Mouse (Mus musculus): ENCODE data around the gene Nup85. TPM values are rescaled to one million over a fixed set of nuclear protein-coding genes. Genes with fewer than 3 reads are reported as not detected.
"Not testable (repeated sequence)": the region's sequence is repeated elsewhere in the genome, so short reads cannot be mapped to it uniquely, and the experiment has no call there.

The Nup85 gene
- total RNA-seq (2022): 10 to 100 TPM; 46.5 to 61.0 (median 53.9) TPM

GRCm38 (mm10) chr11:115564064-115564809 is at the start of gene Nup85:
TSS of gene Nup85 (plus strand) at chr11:115564434.
- peak; percentile 94 for DNase-seq

GRCm38 (mm10) chr11:115515021-115515420 is 49.2 kb upstream of the Nup85 start:
- DNase-seq: no peak

- no peak for DNase-seq
These were observed 47.3 kb upstream of the Nup85 start for GRCm38 (mm10) chr11:115516942-115517341.

- no peak for DNase-seq
These were observed 45.5 kb upstream of the Nup85 start for GRCm38 (mm10) chr11:115518693-115519092.

- no peak for DNase-seq
These were observed 44.7 kb upstream of the Nup85 start for GRCm38 (mm10) chr11:115519581-115519980.

- DNase-seq: no peak
These were observed 44.0 kb upstream of the Nup85 start for GRCm38 (mm10) chr11:115520218-115520617.

GRCm38 (mm10) chr11:115521080-115521479 is 43.2 kb upstream of the Nup85 start:
- no peak for DNase-seq

GRCm38 (mm10) chr11:115522238-115522637 is 42.0 kb upstream of the Nup85 start:
- DNase-seq: no peak

- no peak for DNase-seq
These were observed 41.5 kb upstream of the Nup85 start for GRCm38 (mm10) chr11:115522703-115523102.

- not testable (repeated sequence) for DNase-seq
These were observed 37.8 kb upstream of the Nup85 start for GRCm38 (mm10) chr11:115526446-115526845.

GRCm38 (mm10) chr11:115534759-115535371 is 29.4 kb upstream of the Nup85 start:
- DNase-seq: no peak

- peak; percentile 41 for DNase-seq
These were observed 28.7 kb upstream of the Nup85 start for GRCm38 (mm10) chr11:115535401-115536037.

GRCm38 (mm10) chr11:115536038-115536681 is 28.1 kb upstream of the Nup85 start, which contains the start of gene Sumo2:
TSS of gene Sumo2 (minus strand) at chr11:115536276.
- DNase-seq: peak; percentile 97

GRCm38 (mm10) chr11:115536856-115537568 is 27.2 kb upstream of the Nup85 start:
- DNase-seq: no peak

- DNase-seq: no peak
These were observed 26.2 kb upstream of the Nup85 start for GRCm38 (mm10) chr11:115538045-115538444.

GRCm38 (mm10) chr11:115543571-115543970 is 20.7 kb upstream of the Nup85 start:
- no peak for DNase-seq

GRCm38 (mm10) chr11:115552783-115553182 is 11.5 kb upstream of the Nup85 start:
- no peak for DNase-seq

GRCm38 (mm10) chr11:115555717-115556116 is 8.5 kb upstream of the Nup85 start:
- no peak for DNase-seq

GRCm38 (mm10) chr11:115563406-115563805 is 828 bp upstream of the Nup85 start:
- DNase-seq: no peak

- DNase-seq: no peak
These were observed 727 bp downstream of the Nup85 start for GRCm38 (mm10) chr11:115564961-115565360.

- DNase-seq: no peak
These were observed 14.8 kb downstream of the Nup85 start for GRCm38 (mm10) chr11:115579080-115579479.

- no peak for DNase-seq
These were observed 18.8 kb downstream of the Nup85 start for GRCm38 (mm10) chr11:115582913-115583606.

Measured in adrenal gland, adult 8-10 months (tissue).